Mouse (Mus musculus) midbrain, embryonic 12.5 days (tissue): ENCODE data around the gene Cdnf. TPM values are rescaled to one million over a fixed set of nuclear protein-coding genes. Genes with fewer than 3 reads are reported as not detected.

Experiments used
- ATAC-seq: fragments of 200-750 bp; cut with Nextera tagmentation; 2 replicates; pipeline ENCODE4 v1.8.0; 2017; ENCODE audit warnings: low read depth, moderate TSS enrichment, moderate library complexity; ENCODE audit not compliant: low FRiP score
- H3K27ac ChIP-seq: fragments of 300-500 bp; sonication (generic); replicated peaks from 2 replicates; pipeline ENCODE4 v1.5.1; 2016; ENCODE audit warnings: mild to moderate bottlenecking
- H3K27me3 ChIP-seq: fragments of 300-500 bp; sonication (generic); 2 replicates; pipeline ENCODE4 v1.6.1; 2016; ENCODE audit warnings: mild to moderate bottlenecking
- H3K36me3 ChIP-seq: fragments of 300-500 bp; sonication (generic); 2 replicates; pipeline ENCODE4 v1.6.1; 2016
- H3K4me1 ChIP-seq: fragments of 300-500 bp; sonication (generic); 2 replicates; pipeline ENCODE4 v1.6.1; 2016
- H3K4me2 ChIP-seq: fragments of 300-500 bp; sonication (generic); replicated peaks from 2 replicates; pipeline ENCODE4 v1.6.1; 2016; ENCODE audit warnings: mild to moderate bottlenecking, moderate library complexity
- H3K4me3 ChIP-seq: fragments of 300-500 bp; sonication (generic); 2 replicates; pipeline ENCODE4 v1.5.1; 2016; ENCODE audit warnings: mild to moderate bottlenecking
- H3K9ac ChIP-seq: fragments of 300-500 bp; sonication (generic); replicated peaks from 2 replicates; pipeline ENCODE4 v1.6.1; 2016; ENCODE audit warnings: mild to moderate bottlenecking, moderate library complexity
- H3K9me3 ChIP-seq: fragments of 300-500 bp; sonication (generic); 2 replicates; pipeline ENCODE4 v1.6.1; 2016; ENCODE audit warnings: mild to moderate bottlenecking
- WGBS: fragments of 180-500 bp; shearing (Covaris S2); methylation state at CpG from one replicate; pipeline ENCODE4 v1.1.7; 2016; 5-methylcytosine and 5-hydroxymethylcytosine counted together
- polyA plus RNA-seq: library from polyadenylated mRNA; unstranded; fragments of >200 nt; fragmentation: Nextera tagmentation; extraction: Ambion mirVana; gene quantifications from 2 replicates; pipeline ENCODE4 v1.2.1, GENCODE M21; 2016

The Cdnf gene
- polyA plus RNA-seq = 0.08 and 0.15 TPM in 2 replicates

DNA sequence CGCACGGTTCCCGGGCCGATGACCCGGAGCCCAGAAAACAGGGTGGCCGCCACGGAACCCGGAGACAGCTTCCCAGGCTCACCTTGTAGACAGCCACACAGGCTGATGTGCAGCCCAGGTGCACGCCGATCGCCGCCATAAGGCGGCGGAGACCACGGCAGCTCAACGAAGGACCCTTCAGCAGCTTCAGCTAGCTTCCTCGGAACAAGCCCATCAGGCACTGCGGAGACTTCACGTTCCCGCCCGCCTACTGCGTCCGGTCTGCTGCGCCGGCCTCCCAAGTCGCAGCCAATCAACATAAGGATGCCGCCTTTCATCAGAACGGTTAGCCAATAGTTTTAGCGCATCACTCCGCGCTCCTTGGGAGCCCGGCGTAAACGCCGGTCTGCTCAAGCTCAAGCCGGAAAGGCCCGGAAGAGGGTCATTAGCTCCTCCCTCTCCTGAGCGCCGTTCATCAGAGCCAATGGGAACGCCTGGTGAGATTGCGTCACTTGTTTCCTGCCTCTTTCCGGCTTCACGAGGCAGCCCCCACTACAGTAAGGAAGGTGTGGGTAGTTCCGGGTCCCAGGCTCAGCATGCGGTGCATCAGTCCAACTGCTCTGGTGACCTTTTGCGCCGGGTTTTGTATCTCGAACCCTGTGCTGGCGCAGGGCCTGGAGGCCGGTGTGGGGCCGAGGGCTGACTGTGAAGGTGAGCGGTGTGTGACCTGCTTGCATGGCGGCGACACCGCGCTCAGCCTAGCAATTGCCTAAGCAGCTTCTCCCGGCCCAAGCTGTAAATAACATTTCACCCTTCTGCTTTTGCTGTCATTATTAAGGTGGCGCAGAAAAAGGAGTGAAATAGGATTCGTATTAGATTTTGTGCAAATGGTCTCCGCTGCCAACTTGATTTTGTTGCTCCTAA lies at the start of gene Cdnf, which contains the start of the genes Gm45902 and Hspa14:
TSS of gene Cdnf (plus strand) at position 479 of the 903 bp plus-strand sequence.
TSS of gene Gm45902 (minus strand) at position 239 of the 903 bp plus-strand sequence.
TSS of gene Hspa14 (minus strand) at position 263 of the 903 bp plus-strand sequence.
- ATAC-seq = peak; percentile 100
- Histone ChIP-seq H3K4me1 (peaks cover 17% of the 10 kb centered on the region), H3K4me2 (peak within 1 kb of the TSS; percentile 70), H3K36me3 (peaks cover 23% of the 10 kb centered on the region), H3K9me3 (no peaks in the 10 kb centered on the region), H3K4me3 (peak within 1 kb of the TSS; percentile 75), H3K27me3 (no peaks in the 10 kb centered on the region), H3K9ac (peak within 1 kb of the TSS; percentile 84), H3K27ac (peak within 1 kb of the TSS; percentile 75)
- under 1% methylated on average over 60 of the region's 60 CpGs for WGBS

DNA sequence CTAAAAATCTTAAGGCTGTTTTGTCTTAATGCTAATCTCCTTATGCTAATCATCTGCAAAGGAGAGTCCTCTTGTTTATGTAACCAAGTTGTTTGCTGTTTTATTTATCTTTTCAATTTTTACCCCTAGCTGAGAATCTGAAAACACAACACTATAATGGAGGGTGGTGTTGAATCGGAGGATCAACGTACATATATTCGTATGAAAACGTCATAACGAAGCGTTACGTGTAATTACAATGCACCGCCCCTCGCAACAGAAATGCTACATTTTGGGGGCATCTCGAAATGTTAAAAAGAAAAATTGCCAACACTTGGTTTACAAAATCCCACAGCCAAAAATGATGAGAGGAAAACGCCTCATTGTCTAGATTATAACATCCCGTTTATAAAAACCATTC lies 38.9 kb upstream of the Cdnf start:
- peak overlapping the region; percentile 85 for H3K9ac ChIP-seq
- peak overlapping the region; percentile 95 for H3K27ac ChIP-seq
- peaks cover 8% of the 10 kb centered on the region; the same call in 1 of the 2 replicates for H3K36me3 ChIP-seq
- H3K4me3 ChIP-seq = peak overlapping the region; percentile 93
- H3K4me1 ChIP-seq = peaks cover 11% of the 10 kb centered on the region
- 1% methylated on average over 12 of the region's 12 CpGs for WGBS
- H3K4me2 ChIP-seq = peak overlapping the region; percentile 73
- ATAC-seq = no peak
- no peaks in the 10 kb centered on the region for H3K9me3 ChIP-seq
- no peaks in the 10 kb centered on the region for H3K27me3 ChIP-seq

DNA sequence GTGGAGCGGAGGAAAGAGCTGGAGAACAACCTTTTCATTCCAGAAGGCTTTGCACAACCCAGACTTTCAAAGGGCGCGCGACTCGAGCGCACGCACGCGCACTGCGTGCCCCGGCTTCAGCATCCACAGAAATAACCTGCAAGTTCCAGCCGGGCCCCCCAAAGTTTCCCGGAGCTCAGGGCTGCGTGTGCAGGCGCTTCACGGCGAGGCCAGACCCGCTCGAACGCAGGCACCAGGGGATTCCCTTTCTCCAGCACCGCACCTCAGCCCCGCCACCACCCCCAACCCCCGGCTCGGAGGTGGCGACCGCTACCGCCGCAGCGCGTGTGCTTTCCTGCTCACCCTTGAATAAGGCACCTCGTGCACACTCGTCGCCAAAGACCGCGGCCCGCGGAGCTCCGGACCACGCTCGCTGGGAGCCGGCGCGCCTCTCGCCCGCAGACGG lies 38.4 kb upstream of the Cdnf start:
- ATAC-seq = peak; percentile 81
- Histone ChIP-seq H3K27me3 (no peaks in the 10 kb centered on the region), H3K4me3 (peak overlapping the region; percentile 93), H3K4me2 (peak overlapping the region; percentile 73), H3K9ac (peak overlapping the region; percentile 85), H3K36me3 (peaks cover 8% of the 10 kb centered on the region; the same call in 1 of the 2 replicates), H3K4me1 (peaks cover 11% of the 10 kb centered on the region), H3K27ac (peak overlapping the region; percentile 95), H3K9me3 (no peaks in the 10 kb centered on the region)
- under 1% methylated on average over 46 of the region's 46 CpGs for WGBS

DNA sequence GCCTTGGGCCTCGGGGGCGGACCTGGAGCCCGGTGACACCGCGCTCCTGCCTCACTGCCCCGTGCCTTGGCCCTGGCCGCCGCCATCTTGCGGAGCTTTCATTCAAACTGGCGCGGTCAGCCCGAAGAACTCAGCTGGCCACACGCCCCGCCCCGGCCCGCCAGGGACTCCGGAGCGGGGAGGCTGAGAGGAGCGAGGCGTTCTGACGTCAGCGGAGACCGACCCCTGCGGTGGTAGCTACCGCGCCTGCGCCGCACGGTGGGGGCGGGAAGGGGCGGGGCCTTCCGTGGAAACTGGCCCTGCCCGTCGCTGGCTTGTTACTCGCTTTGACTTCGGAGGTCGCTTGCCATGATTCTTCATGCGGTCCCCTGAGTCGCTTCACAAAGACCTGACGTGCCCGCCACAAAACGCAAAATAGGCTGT lies 38.0 kb upstream of the Cdnf start, which contains the start of gene Suv39h2:
TSS of gene Suv39h2 (minus strand) at position 171 of the 423 bp plus-strand sequence.
- H3K4me1 ChIP-seq = peaks cover 11% of the 10 kb centered on the region
- H3K9ac ChIP-seq = peak within 1 kb of the TSS; percentile 85
- no peaks in the 10 kb centered on the region for H3K27me3 ChIP-seq
- H3K4me3 ChIP-seq = peak within 1 kb of the TSS; percentile 93
- ATAC-seq = peak; percentile 97
- 0 out of 2 replicates have a peak, but pooled peaks cover 3% of the 10 kb centered on the region for H3K36me3 ChIP-seq
- H3K27ac ChIP-seq = peak within 1 kb of the TSS; percentile 95
- no peaks in the 10 kb centered on the region for H3K9me3 ChIP-seq
- H3K4me2 ChIP-seq = peak within 1 kb of the TSS; percentile 73
- under 1% methylated on average over 42 of the region's 42 CpGs for WGBS

DNA sequence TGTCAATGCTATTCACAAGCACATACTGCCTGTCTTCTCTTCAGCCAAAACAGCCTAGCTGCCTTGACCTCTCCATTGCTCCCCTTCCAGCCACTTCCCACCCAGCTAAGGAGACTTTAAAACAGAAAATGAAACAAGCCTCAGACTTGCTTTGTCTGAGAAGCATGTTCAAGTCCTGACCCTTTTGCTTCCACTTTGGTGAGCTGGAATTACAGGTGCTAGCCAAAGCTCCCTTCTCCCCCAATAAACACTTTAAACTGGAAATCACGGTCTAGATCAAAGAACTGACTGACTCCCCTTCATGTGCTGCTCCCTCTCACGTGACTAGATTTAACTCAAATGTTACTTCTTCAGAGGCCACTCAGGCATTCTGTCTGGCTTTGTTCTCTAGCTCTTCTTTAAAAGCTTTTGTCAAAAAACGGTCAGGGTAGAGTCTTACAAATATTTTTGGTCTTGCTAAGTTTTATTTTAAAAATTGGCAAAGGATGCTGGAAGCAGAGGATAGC lies 37.0 kb upstream of the Cdnf start:
- 59% methylated on average over 3 of the region's 3 CpGs for WGBS
- peak overlapping the region; percentile 73 for H3K4me2 ChIP-seq
- no peak overlapping the region for H3K27ac ChIP-seq

DNA sequence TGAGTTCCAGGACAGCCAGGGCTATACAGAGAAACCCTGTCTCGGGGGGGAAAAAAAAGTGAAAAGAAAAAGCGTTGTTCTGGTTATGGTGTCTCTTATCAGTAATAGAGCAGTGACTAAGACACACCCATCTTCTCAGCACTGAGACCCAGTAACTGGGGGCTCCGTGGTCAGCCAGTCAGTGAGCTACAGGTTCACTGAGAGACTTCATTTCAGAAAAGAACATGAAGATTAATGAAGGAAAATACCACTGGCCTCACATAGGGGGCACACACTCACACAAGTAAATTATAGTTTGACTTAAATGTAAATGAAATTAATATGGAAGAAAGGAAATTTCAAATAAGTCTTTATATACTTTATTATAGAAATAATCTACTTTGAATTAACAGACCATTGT lies 32.6 kb upstream of the Cdnf start:
- Histone ChIP-seq H3K9ac (no peak overlapping the region), H3K9me3 (no peaks in the 10 kb centered on the region), H3K27ac (no peak overlapping the region), H3K4me3 (no peak overlapping the region), H3K27me3 (no peaks in the 10 kb centered on the region), H3K4me2 (no peak overlapping the region), H3K36me3 (no peaks in the 10 kb centered on the region), H3K4me1 (peaks cover 3% of the 10 kb centered on the region; the same call in 1 of the 2 replicates)
- no peak for ATAC-seq
- WGBS = 85% methylated on average over 3 of the region's 3 CpGs

More for the DNA sequence above, 37.0 kb upstream of the Cdnf start:
- Histone ChIP-seq H3K4me1 (peaks cover 11% of the 10 kb centered on the region), H3K9ac (no peak overlapping the region), H3K4me3 (no peak overlapping the region), H3K36me3 (no peaks in the 10 kb centered on the region), H3K9me3 (no peaks in the 10 kb centered on the region), H3K27me3 (no peaks in the 10 kb centered on the region)
- ATAC-seq = no peak

DNA sequence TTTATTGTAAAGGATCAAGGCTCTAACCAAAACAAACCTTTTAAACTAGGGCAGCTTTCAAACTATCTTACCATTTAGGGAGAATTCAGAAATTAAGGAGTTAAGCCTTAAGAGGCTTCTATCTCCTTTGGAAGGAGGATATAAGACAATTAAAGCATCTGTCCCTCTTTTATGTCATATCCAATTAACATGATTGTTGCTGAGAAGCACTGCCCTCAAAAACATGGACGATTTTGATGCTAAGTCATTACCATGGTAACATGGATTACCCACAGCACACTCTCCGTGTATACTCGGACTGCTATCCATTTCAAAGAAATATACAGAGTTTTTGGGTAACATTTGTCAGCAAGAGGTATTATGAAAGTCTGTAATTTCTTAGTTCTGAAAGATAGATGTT lies 23.0 kb upstream of the Cdnf start:
- no peak for ATAC-seq
- no peak overlapping the region for H3K4me2 ChIP-seq
- 62% methylated on average over 3 of the region's 3 CpGs for WGBS
- H3K9me3 ChIP-seq = no peaks in the 10 kb centered on the region
- no peak overlapping the region for H3K4me3 ChIP-seq
- H3K27me3 ChIP-seq = no peaks in the 10 kb centered on the region
- H3K27ac ChIP-seq = no peak overlapping the region
- no peak overlapping the region for H3K9ac ChIP-seq
- peaks cover 47% of the 10 kb centered on the region for H3K36me3 ChIP-seq
- H3K4me1 ChIP-seq = no peaks in the 10 kb centered on the region

DNA sequence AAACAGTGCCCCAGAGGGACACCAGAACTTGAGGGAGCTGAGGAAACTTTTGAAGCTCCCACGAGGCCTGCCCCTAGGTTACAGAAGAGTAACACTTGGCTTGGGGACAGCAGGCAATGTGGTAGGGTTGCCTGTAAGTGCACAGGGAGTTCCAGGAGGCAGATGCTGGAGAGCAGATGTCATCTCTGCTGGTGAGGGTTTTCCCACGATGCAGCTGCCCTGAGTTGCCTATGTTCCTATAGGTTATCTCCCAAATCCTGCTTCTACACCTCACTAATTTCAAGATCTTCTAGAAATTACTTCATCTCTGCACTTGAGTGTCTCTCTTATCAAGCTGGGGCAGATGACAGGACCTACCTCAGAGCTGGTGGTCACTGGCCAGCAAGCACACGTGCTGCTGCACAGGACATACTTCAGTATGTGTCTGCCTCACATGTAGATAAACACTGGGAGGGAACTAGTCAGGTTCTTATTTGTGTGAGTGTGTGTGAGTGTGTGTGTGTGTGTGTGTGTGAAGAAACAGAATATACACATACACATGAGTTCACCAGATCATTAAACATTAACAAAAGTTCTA lies 18.9 kb upstream of the Cdnf start:
- no peak for ATAC-seq
- Histone ChIP-seq H3K4me2 (no peak overlapping the region), H3K27ac (no peak overlapping the region), H3K36me3 (peaks cover 76% of the 10 kb centered on the region), H3K27me3 (no peaks in the 10 kb centered on the region), H3K4me1 (no peaks in the 10 kb centered on the region), H3K9me3 (no peaks in the 10 kb centered on the region), H3K9ac (no peak overlapping the region), H3K4me3 (no peak overlapping the region)
- 89% methylated on average over 3 of the region's 3 CpGs for WGBS

DNA sequence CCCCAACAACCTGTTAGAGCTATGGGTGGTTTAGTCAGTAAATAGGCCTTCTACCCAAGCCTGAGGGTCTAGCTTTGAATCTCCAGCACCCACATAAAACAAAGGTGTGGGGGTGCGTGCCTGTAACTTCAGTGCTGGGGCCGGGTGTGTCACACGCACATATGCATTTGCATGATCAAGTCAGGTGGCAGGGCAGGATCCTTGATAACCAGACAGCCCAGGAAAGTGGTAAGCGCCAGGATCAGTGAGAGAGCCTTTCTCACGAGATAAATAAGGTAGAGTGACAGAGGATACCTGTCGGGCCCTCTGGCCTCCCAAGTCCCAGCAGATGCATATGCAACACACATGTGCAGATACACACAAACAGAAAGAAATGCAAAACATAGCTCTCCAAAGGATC lies 13.3 kb upstream of the Cdnf start:
- Histone ChIP-seq H3K27ac (no peak overlapping the region), H3K9me3 (no peaks in the 10 kb centered on the region), H3K27me3 (no peaks in the 10 kb centered on the region), H3K36me3 (peaks cover 56% of the 10 kb centered on the region), H3K4me1 (no peaks in the 10 kb centered on the region), H3K4me3 (no peak overlapping the region), H3K9ac (no peak overlapping the region), H3K4me2 (no peak overlapping the region)
- WGBS = 92% methylated on average over 6 of the region's 6 CpGs
- no peak for ATAC-seq

DNA sequence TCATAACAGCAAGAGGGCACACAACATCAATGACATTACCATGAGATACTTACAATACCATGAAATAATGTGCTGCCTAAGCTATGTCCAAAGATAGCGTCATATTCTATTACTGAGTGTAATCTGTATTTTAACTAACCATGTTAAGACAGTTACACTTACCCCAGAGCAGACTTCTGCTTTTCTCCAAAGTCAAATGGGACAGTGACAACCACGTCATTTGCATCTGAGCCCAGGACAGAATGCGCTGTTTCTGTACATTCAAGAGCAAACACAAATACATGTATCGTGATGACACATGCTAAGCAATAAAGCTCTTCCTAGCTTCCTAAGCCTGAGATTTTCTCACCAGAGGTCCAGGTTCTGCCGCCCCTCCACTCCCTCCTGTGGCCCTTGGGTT lies 11.9 kb upstream of the Cdnf start:
- no peak overlapping the region for H3K4me3 ChIP-seq
- peaks cover 50% of the 10 kb centered on the region for H3K36me3 ChIP-seq
- no peaks in the 10 kb centered on the region for H3K27me3 ChIP-seq
- 96% methylated on average over 5 of the region's 5 CpGs for WGBS
- H3K4me2 ChIP-seq = no peak overlapping the region
- no peak for ATAC-seq
- H3K9ac ChIP-seq = no peak overlapping the region
- H3K27ac ChIP-seq = no peak overlapping the region
- no peaks in the 10 kb centered on the region for H3K4me1 ChIP-seq
- H3K9me3 ChIP-seq = no peaks in the 10 kb centered on the region

DNA sequence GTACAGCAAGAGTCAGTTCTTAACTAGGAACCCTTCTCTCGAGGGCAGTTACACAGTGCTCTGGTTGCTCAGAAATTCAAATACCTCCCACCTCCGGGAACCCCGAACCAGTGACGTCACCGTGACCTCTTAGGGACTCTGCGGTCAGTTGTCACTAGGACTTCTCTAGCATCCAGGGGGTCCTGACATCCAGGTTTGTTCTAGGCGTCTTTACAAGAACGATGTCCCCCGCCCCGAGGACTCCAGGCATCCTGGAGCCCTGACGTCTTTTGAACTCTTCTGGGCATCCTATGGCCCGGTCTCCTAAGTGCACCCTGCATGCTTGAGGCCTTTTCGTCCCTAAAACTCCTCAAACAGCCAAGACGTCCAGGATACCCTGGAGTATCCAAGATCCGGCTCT lies 754 bp upstream of the Cdnf start:
- Histone ChIP-seq H3K9ac (peak overlapping the region; percentile 84), H3K4me2 (peak overlapping the region; percentile 70), H3K27ac (peak overlapping the region; percentile 75), H3K4me1 (peaks cover 17% of the 10 kb centered on the region), H3K36me3 (peaks cover 28% of the 10 kb centered on the region), H3K9me3 (no peaks in the 10 kb centered on the region), H3K27me3 (no peaks in the 10 kb centered on the region), H3K4me3 (peak overlapping the region; percentile 75)
- WGBS = under 1% methylated on average over 15 of the region's 15 CpGs
- no peak for ATAC-seq

DNA sequence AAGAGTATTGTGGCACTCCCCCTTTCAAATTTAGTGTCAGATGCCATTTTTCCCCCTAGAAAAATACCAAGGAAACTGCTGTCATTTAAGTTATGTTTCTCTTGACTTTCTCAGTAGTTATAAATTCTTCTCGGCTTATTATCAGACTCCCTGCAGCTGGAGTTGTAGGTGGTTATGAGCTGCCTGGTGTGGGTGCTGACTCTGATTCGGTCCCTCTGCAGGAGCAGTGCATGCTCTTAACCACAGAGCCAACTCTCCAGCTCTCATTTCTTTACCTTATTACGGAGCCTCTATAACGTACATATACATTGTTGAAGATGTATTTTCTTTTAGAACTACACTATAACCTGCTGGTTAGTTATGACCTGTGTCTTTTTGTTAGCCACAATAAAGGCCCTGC lies 9.7 kb downstream of the Cdnf start:
- Histone ChIP-seq H3K9ac (no peak overlapping the region), H3K4me1 (no peaks in the 10 kb centered on the region), H3K4me3 (no peak overlapping the region), H3K4me2 (no peak overlapping the region), H3K27me3 (no peaks in the 10 kb centered on the region), H3K9me3 (no peaks in the 10 kb centered on the region), H3K36me3 (no peaks in the 10 kb centered on the region), H3K27ac (no peak overlapping the region)
- WGBS = 83% methylated on average over 4 of the region's 4 CpGs
- no peak for ATAC-seq
